Mouse (Mus musculus) cerebellum, adult 2 months (tissue): ENCODE results near the gene Vwa5b1.

ENCODE experiments used
- CTCF ChIP-seq: fragments of 200-500 bp; IDR thresholded peaks from 2 replicates; pipeline ENCODE4 v1.5.1; 2011; ENCODE audit warnings: low read depth, mild to moderate bottlenecking, control low read depth, low read length, moderate library complexity, borderline replicate concordance; ENCODE audit not compliant: insufficient read depth
- POLR2A ChIP-seq: fragments of 200-500 bp; IDR thresholded peaks from 2 replicates; pipeline ENCODE4 v1.6.1; 2011; ENCODE audit warnings: low read length, control low read depth, borderline replicate concordance; ENCODE audit not compliant: insufficient read depth

DNA sequence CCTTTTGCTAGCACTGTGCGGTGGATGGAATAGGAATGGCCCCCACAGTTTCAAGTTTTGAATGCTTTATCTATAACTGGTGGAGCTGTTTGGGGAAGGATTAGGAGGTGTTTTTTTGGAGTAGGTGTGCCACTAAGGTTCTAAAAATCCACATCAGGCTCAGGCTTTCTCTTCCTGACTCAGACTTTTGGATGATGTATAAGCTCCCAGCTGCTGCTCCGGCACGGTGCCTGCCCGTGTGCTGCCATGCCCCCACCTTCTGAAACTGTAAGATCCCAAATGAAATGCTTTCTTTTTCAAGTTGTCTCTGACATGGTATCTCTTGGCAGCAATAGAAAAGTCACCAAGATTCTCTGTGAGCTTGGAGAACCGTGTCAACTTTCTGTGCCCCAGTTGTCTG, 84.1 kb downstream of the Vwa5b1 start:
- TF ChIP-seq POLR2A (no peak), CTCF (no peak)
